Mouse (Mus musculus): Measurements from ENCODE around the gene Smyd1. TPM values are rescaled to one million over a fixed set of nuclear protein-coding genes. Genes with fewer than 3 reads are reported as not detected.
A peak's percentile ranks its signal among the peaks of the same experiment; 100 is the strongest.
"Not testable (repeated sequence)": the region's sequence is repeated elsewhere in the genome, so short reads cannot be mapped to it uniquely, and the experiment has no call there.

Gene Smyd1
- total RNA-seq, 2 experiments from 2014 or later, result not detected

- not testable (repeated sequence) for ATAC-seq (replicated peaks; ENCODE audit: low FRiP score, low TSS enrichment, poor library complexity, severe bottlenecking)
Measured at GRCm38 (mm10) chr6:71331491-71331890, 9.5 kb upstream of the Smyd1 start.

GRCm38 (mm10) chr6:71330486-71330885 lies 8.5 kb upstream of the Smyd1 start:
- ATAC-seq (replicated peaks; ENCODE audit: low FRiP score, low TSS enrichment, poor library complexity, severe bottlenecking), result no peak

GRCm38 (mm10) chr6:71329881-71330280 lies 7.8 kb upstream of the Smyd1 start:
- no peak for ATAC-seq (replicated peaks; ENCODE audit: low FRiP score, low TSS enrichment, poor library complexity, severe bottlenecking)

- no peak for ATAC-seq (replicated peaks; ENCODE audit: low FRiP score, low TSS enrichment, poor library complexity, severe bottlenecking)
Measured at GRCm38 (mm10) chr6:71324816-71325215, 2.8 kb upstream of the Smyd1 start.

- ATAC-seq (replicated peaks; ENCODE audit: low FRiP score, low TSS enrichment, poor library complexity, severe bottlenecking), result no peak
Measured at GRCm38 (mm10) chr6:71322491-71322921, 473 bp upstream of the Smyd1 start, which contains the start of gene Cd8b1. Gene Cd8b1 (plus strand): TSS chr6:71322788.

GRCm38 (mm10) chr6:71307486-71307885 lies 14.5 kb downstream of the Smyd1 start:
- no peak for ATAC-seq (replicated peaks; ENCODE audit: low FRiP score, low TSS enrichment, poor library complexity, severe bottlenecking)

- ATAC-seq (replicated peaks; ENCODE audit: low FRiP score, low TSS enrichment, poor library complexity, severe bottlenecking), result no peak
Measured at GRCm38 (mm10) chr6:71302097-71302731, 19.8 kb downstream of the Smyd1 start.

- 0 out of 2 replicates have a peak, but pooled peaks have one; percentile 50 for ATAC-seq (replicated peaks; ENCODE audit: low FRiP score, low TSS enrichment, poor library complexity, severe bottlenecking)
Measured at GRCm38 (mm10) chr6:71298751-71299150, 23.3 kb downstream of the Smyd1 start.

GRCm38 (mm10) chr6:71298051-71298450 lies 24.0 kb downstream of the Smyd1 start:
- no peak for ATAC-seq (replicated peaks; ENCODE audit: low FRiP score, low TSS enrichment, poor library complexity, severe bottlenecking)

- no peak for ATAC-seq (replicated peaks; ENCODE audit: low FRiP score, low TSS enrichment, poor library complexity, severe bottlenecking)
Measured at GRCm38 (mm10) chr6:71295303-71295702, 26.7 kb downstream of the Smyd1 start.

- ATAC-seq (replicated peaks; ENCODE audit: low FRiP score, low TSS enrichment, poor library complexity, severe bottlenecking), result no peak
Measured at GRCm38 (mm10) chr6:71293509-71293908, 28.5 kb downstream of the Smyd1 start.

GRCm38 (mm10) chr6:71279418-71279817 lies 42.6 kb downstream of the Smyd1 start:
- no peak for ATAC-seq (replicated peaks; ENCODE audit: low FRiP score, low TSS enrichment, poor library complexity, severe bottlenecking)

GRCm38 (mm10) chr6:71274621-71275020 lies 47.4 kb downstream of the Smyd1 start:
- ATAC-seq (replicated peaks; ENCODE audit: low FRiP score, low TSS enrichment, poor library complexity, severe bottlenecking), result no peak

- no peak for ATAC-seq (replicated peaks; ENCODE audit: low FRiP score, low TSS enrichment, poor library complexity, severe bottlenecking)
Measured at GRCm38 (mm10) chr6:71273715-71274114, 48.3 kb downstream of the Smyd1 start.

GRCm38 (mm10) chr6:71272316-71272741 lies 49.7 kb downstream of the Smyd1 start:
- no peak for ATAC-seq (replicated peaks; ENCODE audit: low FRiP score, low TSS enrichment, poor library complexity, severe bottlenecking)

- ATAC-seq (replicated peaks; ENCODE audit: low FRiP score, low TSS enrichment, poor library complexity, severe bottlenecking), result peak; percentile 91
Measured at GRCm38 (mm10) chr6:71271389-71272315, 50.4 kb downstream of the Smyd1 start, which contains the start of gene Krcc1. Gene Krcc1 (plus strand): TSS chr6:71271677.

- no peak for ATAC-seq (replicated peaks; ENCODE audit: low FRiP score, low TSS enrichment, poor library complexity, severe bottlenecking)
Measured at GRCm38 (mm10) chr6:71271057-71271388, 51.0 kb downstream of the Smyd1 start.

- ATAC-seq (replicated peaks; ENCODE audit: low FRiP score, low TSS enrichment, poor library complexity, severe bottlenecking), result peak; percentile 74
Measured at GRCm38 (mm10) chr6:71270301-71271056, 51.6 kb downstream of the Smyd1 start.

GRCm38 (mm10) chr6:71269686-71270050 lies 52.4 kb downstream of the Smyd1 start:
- ATAC-seq (replicated peaks; ENCODE audit: low FRiP score, low TSS enrichment, poor library complexity, severe bottlenecking), result not testable (repeated sequence)

Measured in megakaryocyte-erythroid progenitor cell, adult 5-6 weeks (primary cell).